Mouse (Mus musculus) urinary bladder, postnatal 25 days (tissue): Measurements from ENCODE around the gene Ppp1r13b.

Experiments
- DNase-seq: peaks from one replicate; pipeline ENCODE4 v3.0.0; 2022; ENCODE audit warnings: low spot score

Gene Ppp1r13b

GRCm38 (mm10) chr12:111882022-111882421 is 25.9 kb downstream of the Ppp1r13b start:
- DNase-seq: no peak

GRCm38 (mm10) chr12:111878213-111878612 is 29.7 kb downstream of the Ppp1r13b start:
- DNase-seq: peak; percentile 85

GRCm38 (mm10) chr12:111875499-111875898 is 32.4 kb downstream of the Ppp1r13b start:
- DNase-seq: no peak

GRCm38 (mm10) chr12:111874601-111875140 is 33.2 kb downstream of the Ppp1r13b start:
- DNase-seq: no peak

- DNase-seq: no peak
These were observed 35.8 kb downstream of the Ppp1r13b start for GRCm38 (mm10) chr12:111872079-111872478.

GRCm38 (mm10) chr12:111870811-111871210 is 37.1 kb downstream of the Ppp1r13b start:
- no peak for DNase-seq

- DNase-seq: no peak
These were observed 38.1 kb downstream of the Ppp1r13b start for GRCm38 (mm10) chr12:111869806-111870205.

- no peak for DNase-seq
These were observed 43.6 kb downstream of the Ppp1r13b start for GRCm38 (mm10) chr12:111864206-111864824.

- DNase-seq: no peak
These were observed 52.5 kb downstream of the Ppp1r13b start for GRCm38 (mm10) chr12:111855448-111855847.

GRCm38 (mm10) chr12:111853546-111853945 is 54.4 kb downstream of the Ppp1r13b start:
- no peak for DNase-seq

GRCm38 (mm10) chr12:111853011-111853436 is 54.9 kb downstream of the Ppp1r13b start:
- no peak for DNase-seq

GRCm38 (mm10) chr12:111851745-111852144 is 56.2 kb downstream of the Ppp1r13b start:
- no peak for DNase-seq

GRCm38 (mm10) chr12:111851235-111851634 is 56.7 kb downstream of the Ppp1r13b start:
- no peak for DNase-seq

GRCm38 (mm10) chr12:111848300-111848798 is 59.6 kb downstream of the Ppp1r13b start:
- no peak for DNase-seq

GRCm38 (mm10) chr12:111846815-111847214 is 61.1 kb downstream of the Ppp1r13b start:
- DNase-seq: no peak

- no peak for DNase-seq
These were observed 62.0 kb downstream of the Ppp1r13b start for GRCm38 (mm10) chr12:111845953-111846352.

- no peak for DNase-seq
These were observed 64.4 kb downstream of the Ppp1r13b start for GRCm38 (mm10) chr12:111843470-111843869.

GRCm38 (mm10) chr12:111842565-111843433 is 65.1 kb downstream of the Ppp1r13b start:
- no peak for DNase-seq

- no peak for DNase-seq
These were observed 74.5 kb downstream of the Ppp1r13b start for GRCm38 (mm10) chr12:111833457-111833856.

- no peak for DNase-seq
These were observed 75.3 kb downstream of the Ppp1r13b start for GRCm38 (mm10) chr12:111832643-111833042.

- DNase-seq: no peak
These were observed 77.5 kb downstream of the Ppp1r13b start for GRCm38 (mm10) chr12:111830375-111830774.

- DNase-seq: no peak
These were observed 78.0 kb downstream of the Ppp1r13b start for GRCm38 (mm10) chr12:111829954-111830353.

- DNase-seq: no peak
These were observed 78.5 kb downstream of the Ppp1r13b start for GRCm38 (mm10) chr12:111829447-111829846.
